Comparison of ENCODE assay signal across 8 mouse cellular contexts in genomic region chr17:85857705-85858472, GRCm38 (mm10).
DNase-seq lines count a peak whose midpoint lies in the region; ATAC-seq and TF ChIP-seq lines count a peak whose summit lies in the region.

No protein-coding gene starts in this region.

- 0 out of 2 replicates have a peak, but pooled peaks cover 4% of the 10 kb centered on the region for H3K27me3 ChIP-seq in lung, embryonic 15.5 days
- H3K27me3 ChIP-seq in hindbrain, embryonic 16.5 days (replicated peaks; ENCODE audit: control insufficient read depth, insufficient read depth, low read length) = no peaks in the 10 kb centered on the region; the same call in 1 of the 2 replicates
- no peaks in the 10 kb centered on the region for H3K27me3 ChIP-seq in intestine, postnatal 0 days (replicated peaks; ENCODE audit: control insufficient read depth, insufficient read depth, low read length)

- H3K4me3 ChIP-seq in lung, embryonic 15.5 days = no peak overlapping the region
- no peak overlapping the region for H3K4me3 ChIP-seq in lung, adult 2 months (replicated peaks; ENCODE audit: extremely low read depth, low read depth, low read length)
- H3K4me3 ChIP-seq in gastrocnemius, adult 2 months = peak overlapping the region; percentile 64
- H3K4me3 ChIP-seq in hindbrain, embryonic 16.5 days (ENCODE audit: low read length) = peak overlapping the region; percentile 26
- no peak overlapping the region for H3K4me3 ChIP-seq in intestine, postnatal 0 days (ENCODE audit: low read depth, low read length)

- no peak for TF ChIP-seq POLR2A in lung, adult 2 months (IDR thresholded peaks at IDR 0.05; ENCODE audit: borderline replicate concordance, extremely low read depth, low read depth, low read length)

- intact Hi-C loops in gastrocnemius, adult 2 months (cut with DNase I) = loop anchor here (2.0 kb wide), 1 partner anchor 173 kb away; no protein-coding TSS in a partner anchor
- intact Hi-C loops in left cerebral cortex, postnatal 36 days (cut with DNase I) = no loop called here

- ATAC-seq in lung, embryonic 15.5 days (ENCODE audit: borderline replicate concordance, extremely low read depth, low FRiP score, low TSS enrichment) = no peak
- peak; percentile 67 for ATAC-seq in hindbrain, embryonic 16.5 days
- ATAC-seq in intestine, postnatal 0 days = no peak
- no peak for ATAC-seq in cerebellum, adult (ENCODE audit: insufficient number of reproducible peaks, low FRiP score, low TSS enrichment)

- H3K27ac ChIP-seq in lung, embryonic 15.5 days = no peak overlapping the region
- peak overlapping the region; percentile 57 for H3K27ac ChIP-seq in gastrocnemius, adult 2 months
- H3K27ac ChIP-seq in hindbrain, embryonic 16.5 days (ENCODE audit: low read depth, low read length) = no peak overlapping the region
- H3K27ac ChIP-seq in intestine, postnatal 0 days (ENCODE audit: low read depth, low read length) = no peak overlapping the region

- peak overlapping the region; percentile 26; the same call in 1 of the 2 replicates for H3K4me2 ChIP-seq in lung, embryonic 15.5 days
- H3K4me2 ChIP-seq in hindbrain, embryonic 16.5 days (ENCODE audit: low read length) = peak overlapping the region; percentile 55
- no peak overlapping the region for H3K4me2 ChIP-seq in intestine, postnatal 0 days (replicated peaks; ENCODE audit: low read depth)

- 34% methylated on average over 22 of the region's 22 CpGs for WGBS in lung, embryonic 15.5 days
- WGBS in lung, adult 2 months = 50% methylated on average over 22 of the region's 22 CpGs
- 27% methylated on average over 22 of the region's 22 CpGs for WGBS in hindbrain, embryonic 16.5 days
- 51% methylated on average over 22 of the region's 22 CpGs for WGBS in intestine, postnatal 0 days

- 0 out of 2 replicates have a peak, but pooled peaks cover 4% of the 10 kb centered on the region for H3K4me1 ChIP-seq in lung, embryonic 15.5 days
- H3K4me1 ChIP-seq in lung, adult 2 months (ENCODE audit: control insufficient read depth, insufficient read depth, low read length) = no peaks in the 10 kb centered on the region
- peaks cover 5% of the 10 kb centered on the region for H3K4me1 ChIP-seq in hindbrain, embryonic 16.5 days (ENCODE audit: control insufficient read depth, insufficient read depth, low read depth, low read length)
- no peaks in the 10 kb centered on the region for H3K4me1 ChIP-seq in intestine, postnatal 0 days (replicated peaks; ENCODE audit: control insufficient read depth, insufficient read depth, low read length)

- no peaks in the 10 kb centered on the region for H3K9me3 ChIP-seq in lung, embryonic 15.5 days
- H3K9me3 ChIP-seq in hindbrain, embryonic 16.5 days (ENCODE audit: control insufficient read depth, low read length) = no peaks in the 10 kb centered on the region
- H3K9me3 ChIP-seq in intestine, postnatal 0 days (ENCODE audit: control insufficient read depth) = no peaks in the 10 kb centered on the region

- H3K36me3 ChIP-seq in lung, embryonic 15.5 days = no peaks in the 10 kb centered on the region
- no peaks in the 10 kb centered on the region for H3K36me3 ChIP-seq in hindbrain, embryonic 16.5 days (ENCODE audit: control insufficient read depth, insufficient read depth, low read length)
- H3K36me3 ChIP-seq in intestine, postnatal 0 days (ENCODE audit: control insufficient read depth, insufficient read depth) = no peaks in the 10 kb centered on the region

- TF ChIP-seq CTCF in lung, adult 2 months (IDR thresholded peaks at IDR 0.05; ENCODE audit: insufficient read depth, low read length) = no peak
- TF ChIP-seq CTCF in gastrocnemius, adult 2 months (IDR thresholded peaks at IDR 0.05) = no peak
- no peak for TF ChIP-seq CTCF in intestine, postnatal 0 days (IDR thresholded peaks at IDR 0.05; ENCODE audit: low read depth)

- DNase-seq in lung, adult 2 months = no peak
- DNase-seq in gastrocnemius, adult 2 months = peak; percentile 82
- DNase-seq in left cerebral cortex, postnatal 36 days (ENCODE audit: low spot score in 2 of 2) = peak; percentile 21 to 24
- peak; percentile 64 for DNase-seq in skeletal muscle tissue, adult 2 months (ENCODE audit: low read depth, low spot score)

- H3K9ac ChIP-seq in lung, embryonic 15.5 days = no peak overlapping the region
- H3K9ac ChIP-seq in hindbrain, embryonic 16.5 days (ENCODE audit: low read depth, low read length) = 0 out of 2 replicates have a peak overlapping the region, but pooled peaks have one; percentile 22
- H3K9ac ChIP-seq in intestine, postnatal 0 days (ENCODE audit: low read depth, low read length) = no peak overlapping the region

Comparison
In these comparisons a context has a peak if more than half of its experiments do, and no peak if none do; other contexts are left out.
1. H3K4me3 ChIP-seq: peak in gastrocnemius, adult 2 months (single experiment) and hindbrain, embryonic 16.5 days (single experiment); none in lung, embryonic 15.5 days (single experiment), lung, adult 2 months (single experiment) and intestine, postnatal 0 days (single experiment).